18 mouse cellular contexts compared by ENCODE assay signal in the genomic region with DNA sequence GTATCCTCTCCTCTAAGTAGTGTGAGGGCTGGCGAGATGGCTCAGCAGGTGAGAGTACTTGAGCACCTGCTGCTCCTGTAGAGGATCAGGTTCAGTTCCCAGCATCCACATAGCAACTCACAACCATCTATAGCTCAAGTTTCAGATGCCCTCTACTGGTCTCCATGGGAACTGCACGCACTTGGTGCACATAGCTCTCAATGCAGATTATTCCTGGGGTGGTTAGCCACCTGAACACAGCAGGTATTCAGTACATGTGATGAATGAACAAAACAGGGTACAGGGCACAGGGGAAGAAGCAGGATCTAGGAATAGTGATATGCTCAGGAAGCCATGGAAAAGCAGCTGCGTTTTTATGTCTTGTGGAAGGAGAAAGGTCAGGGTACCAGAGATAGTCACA. TPM values are rescaled to one million over a fixed set of nuclear protein-coding genes. Genes with fewer than 3 reads are reported as not detected.
DNase-seq lines count a peak whose midpoint lies in the region; ATAC-seq and TF ChIP-seq lines count a peak whose summit lies in the region.
"Had no signal": no experiment of that assay in that cellular context is flagged by ENCODE, and none has a peak within 500 bp of the region (broad histone marks: within the 10 kb centered on the region; RNA-seq: fewer than 3 reads in every experiment).

No protein-coding gene starts in this region.

- H3K36me3 ChIP-seq in intestine, postnatal 0 days (ENCODE audit: control insufficient read depth, insufficient read depth): no peaks in the 10 kb centered on the region
- no peaks in the 10 kb centered on the region for H3K36me3 ChIP-seq in intestine, embryonic 16.5 days (ENCODE audit: control insufficient read depth, insufficient read depth, low read length)
- H3K36me3 ChIP-seq in lung, embryonic 14.5 days (ENCODE audit: insufficient read depth): no peaks in the 10 kb centered on the region
- H3K36me3 ChIP-seq in E14TG2a.4 (ENCODE audit: insufficient read depth, low read length) (no peaks in the 10 kb centered on the region), MEL (ENCODE audit: control insufficient read depth in 1 of 2, insufficient read depth in 2 of 2, low read length in 2 of 2) (no peaks in the 10 kb centered on the region)
- H3K36me3 ChIP-seq: embryonic facial prominence, embryonic 12.5 days; kidney, embryonic 15.5 days; limb, embryonic 12.5 days had no signal

- no peak for ATAC-seq in intestine, postnatal 0 days
- no peak for ATAC-seq in intestine, embryonic 16.5 days
- no peak for ATAC-seq in lung, embryonic 14.5 days (ENCODE audit: insufficient read depth)
- no peak for ATAC-seq in megakaryocyte-erythroid progenitor cell, adult 5-6 weeks (replicated peaks; ENCODE audit: low FRiP score, low TSS enrichment, poor library complexity, severe bottlenecking)
- ATAC-seq: activated CD4-positive, CD25-positive, alpha-beta regulatory T cell, adult 4 months had no signal

- WGBS in intestine, postnatal 0 days: 90% methylated on average over 3 of the region's 3 CpGs
- WGBS in intestine, embryonic 16.5 days: 93% methylated on average over 3 of the region's 3 CpGs
- 83% methylated on average over 3 of the region's 3 CpGs for WGBS in lung, embryonic 14.5 days

- H3K27ac ChIP-seq in intestine, postnatal 0 days (ENCODE audit: low read depth, low read length): no peak overlapping the region
- H3K27ac ChIP-seq in intestine, embryonic 16.5 days (ENCODE audit: low read length): no peak overlapping the region
- no peak overlapping the region for H3K27ac ChIP-seq in lung, embryonic 14.5 days (ENCODE audit: low read depth)
- no peak overlapping the region for H3K27ac ChIP-seq in MEL (ENCODE audit: control insufficient read depth, low read depth, low read length)
- H3K27ac ChIP-seq: embryonic facial prominence, embryonic 12.5 days; kidney, embryonic 15.5 days; limb, embryonic 12.5 days had no signal

- H3K9me3 ChIP-seq in intestine, postnatal 0 days (ENCODE audit: control insufficient read depth): no peaks in the 10 kb centered on the region
- peaks cover 6% of the 10 kb centered on the region; the same call in 1 of the 2 replicates for H3K9me3 ChIP-seq in intestine, embryonic 16.5 days (ENCODE audit: control insufficient read depth, low read length)
- peaks cover 5% of the 10 kb centered on the region for H3K9me3 ChIP-seq in lung, embryonic 14.5 days (ENCODE audit: low read depth, low read length)
- H3K9me3 ChIP-seq in E14TG2a.4 (ENCODE audit: low read length): peaks cover 14% of the 10 kb centered on the region
- H3K9me3 ChIP-seq in MEL (replicated peaks; ENCODE audit: insufficient read depth, low read length): no peaks in the 10 kb centered on the region
- H3K9me3 ChIP-seq: embryonic facial prominence, embryonic 12.5 days; kidney, embryonic 15.5 days had no signal

- peak; percentile 7 for TF ChIP-seq RAD21 in MEL (IDR thresholded peaks at IDR 0.05; ENCODE audit: low read depth, low read length)

- no peak for TF ChIP-seq POLR2A in MEL (IDR thresholded peaks at IDR 0.05; ENCODE audit: control insufficient read depth in 1 of 2, insufficient read depth in 1 of 2, low read depth in 1 of 2, low read length in 2 of 2, poor library complexity in 1 of 2)

- no peak overlapping the region for H3K4me3 ChIP-seq in intestine, postnatal 0 days (ENCODE audit: low read depth, low read length)
- no peak overlapping the region for H3K4me3 ChIP-seq in intestine, embryonic 16.5 days (ENCODE audit: low read length)
- no peak overlapping the region for H3K4me3 ChIP-seq in lung, embryonic 14.5 days (ENCODE audit: low read depth, low read length)
- H3K4me3 ChIP-seq in E14TG2a.4 (replicated peaks; ENCODE audit: low read length) (no peak overlapping the region), MEL (ENCODE audit: control insufficient read depth in 1 of 2, insufficient read depth in 1 of 2, low read depth in 2 of 2, low read length in 2 of 2) (no peak overlapping the region)
- H3K4me3 ChIP-seq: embryonic facial prominence, embryonic 12.5 days; kidney, embryonic 15.5 days; limb, embryonic 12.5 days had no signal

- peak; percentile 47 for TF ChIP-seq CTCF in intestine, postnatal 0 days (IDR thresholded peaks at IDR 0.05; ENCODE audit: low read depth)
- TF ChIP-seq CTCF in lung, embryonic 14.5 days (IDR thresholded peaks at IDR 0.05; ENCODE audit: low read depth): peak; percentile 55
- TF ChIP-seq CTCF in E14TG2a.4 (conservative IDR thresholded peaks at IDR 0.05; ENCODE audit: low read length) (peak; percentile 93), MEL (IDR thresholded peaks at IDR 0.05 in 2 of 3, conservative IDR thresholded peaks at IDR 0.05 in 1 of 3; ENCODE audit: control insufficient read depth in 1 of 3, insufficient read depth in 1 of 3, low read depth in 2 of 3, low read length in 3 of 3, poor library complexity in 1 of 3, severe bottlenecking in 1 of 3) (peak; percentile 38 to 67 (median 42); a peak in 5 of 6 replicates)

- DNase-seq in lung, embryonic 14.5 days: no peak
- DNase-seq in lung, postnatal 14 days: no peak
- peak; percentile 23 for DNase-seq in MEL (ENCODE audit: low read depth, low spot score)
- no peak for DNase-seq in cerebellum, adult 11 months
- DNase-seq: adrenal gland, postnatal 14 days; cerebellum, adult 2 months; heart, postnatal 4 days; lung, adult 2 months; spleen, adult 18-20 months; thymus, postnatal 25 days had no signal

- no peak for TF ChIP-seq EP300 in MEL (IDR thresholded peaks at IDR 0.05; ENCODE audit: low read depth in 1 of 2, low read length in 2 of 2)

- H3K4me1 ChIP-seq in intestine, postnatal 0 days (replicated peaks; ENCODE audit: control insufficient read depth, insufficient read depth, low read length): no peaks in the 10 kb centered on the region
- H3K4me1 ChIP-seq in intestine, embryonic 16.5 days (ENCODE audit: control insufficient read depth, insufficient read depth, low read length): no peaks in the 10 kb centered on the region
- no peaks in the 10 kb centered on the region for H3K4me1 ChIP-seq in lung, embryonic 14.5 days (ENCODE audit: insufficient read depth)
- H3K4me1 ChIP-seq in E14TG2a.4 (replicated peaks; ENCODE audit: low read depth, low read length) (0 out of 2 replicates have a peak, but pooled peaks cover 3% of the 10 kb centered on the region), MEL (ENCODE audit: control insufficient read depth in 1 of 2, insufficient read depth in 2 of 2, low read length in 2 of 2) (peaks cover 0 to 9% of the 10 kb centered on the region in 2 experiments; a peak in 2 of 4 replicates)
- H3K4me1 ChIP-seq: embryonic facial prominence, embryonic 12.5 days; kidney, embryonic 15.5 days; limb, embryonic 12.5 days had no signal

- H3K79me2 ChIP-seq in MEL (ENCODE audit: control insufficient read depth, insufficient read depth, low read length, poor library complexity): no peaks in the 10 kb centered on the region

- no peak overlapping the region for H3K9ac ChIP-seq in intestine, postnatal 0 days (ENCODE audit: low read depth, low read length)
- no peak overlapping the region for H3K9ac ChIP-seq in intestine, embryonic 16.5 days (ENCODE audit: low read depth, low read length)
- no peak overlapping the region for H3K9ac ChIP-seq in lung, embryonic 14.5 days
- H3K9ac ChIP-seq in MEL (ENCODE audit: control insufficient read depth, low read depth, low read length, poor library complexity, severe bottlenecking): no peak overlapping the region
- H3K9ac ChIP-seq: embryonic facial prominence, embryonic 12.5 days; kidney, embryonic 15.5 days; limb, embryonic 12.5 days had no signal

- H3K4me2 ChIP-seq in intestine, postnatal 0 days (replicated peaks; ENCODE audit: low read depth): no peak overlapping the region
- H3K4me2 ChIP-seq in intestine, embryonic 16.5 days (ENCODE audit: low read depth, low read length): no peak overlapping the region
- no peak overlapping the region for H3K4me2 ChIP-seq in lung, embryonic 14.5 days
- H3K4me2 ChIP-seq: embryonic facial prominence, embryonic 12.5 days; kidney, embryonic 15.5 days; limb, embryonic 12.5 days had no signal

- H3K27me3 ChIP-seq in intestine, postnatal 0 days (replicated peaks; ENCODE audit: control insufficient read depth, insufficient read depth, low read length): no peaks in the 10 kb centered on the region
- H3K27me3 ChIP-seq in intestine, embryonic 16.5 days (replicated peaks; ENCODE audit: control insufficient read depth, insufficient read depth, low read length): no peaks in the 10 kb centered on the region
- H3K27me3 ChIP-seq in lung, embryonic 14.5 days (ENCODE audit: insufficient read depth, low read length): no peaks in the 10 kb centered on the region
- H3K27me3 ChIP-seq in E14TG2a.4 (ENCODE audit: insufficient read depth, low read length) (0 out of 2 replicates have a peak, but pooled peaks cover 4% of the 10 kb centered on the region), MEL (ENCODE audit: control insufficient read depth in 1 of 2, insufficient read depth in 2 of 2, low read length in 2 of 2) (no peaks in the 10 kb centered on the region)
- H3K27me3 ChIP-seq: embryonic facial prominence, embryonic 12.5 days; kidney, embryonic 15.5 days; limb, embryonic 12.5 days had no signal

TF ChIP-seq in MEL, 35 proteins besides CTCF, POLR2A, EP300 and RAD21:
- TF ChIP-seq SMC3 (IDR thresholded peaks at IDR 0.05; ENCODE audit: low read depth, low read length) (peak; percentile 30; the same call in 1 of the 2 replicates), GABPA (IDR thresholded peaks at IDR 0.05; ENCODE audit: low read depth, low read length) (no peak), CHD1 (IDR thresholded peaks at IDR 0.05; ENCODE audit: low read depth, low read length) (no peak), ZNF384 (IDR thresholded peaks at IDR 0.05; ENCODE audit: low read depth, low read length) (no peak)

RNA-seq across cellular contexts. Expression of a gene that starts 6.0 kb away (rescaled TPM):
- polyA plus RNA-seq in intestine, postnatal 0 days (2015; fragmentation: Nextera tagmentation; extraction: Ambion mirVana): 4.0 and 4.3 TPM in 2 replicates
- 6.0 and 7.0 TPM in 2 replicates for polyA plus RNA-seq in intestine, embryonic 16.5 days (2015; fragmentation: Nextera tagmentation; extraction: Ambion mirVana)
- polyA plus RNA-seq in lung, embryonic 14.5 days (2014; fragmentation: Nextera tagmentation; extraction: Ambion mirVana): 16.2 and 19.3 TPM in 2 replicates
- 0.16 and 0.19 TPM in 2 replicates for total RNA-seq in MEL (2012; rRNA removed)
- polyA plus RNA-seq in MEL (2012; ENCODE audit: insufficient read depth in 1 of 2, insufficient read length in 2 of 2, low read depth in 1 of 2, low replicate concordance in 2 of 2, missing spikeins in 1 of 2): under 1 TPM in 1 of 2 experiments, not detected in 1; 0.70 TPM
- not detected in 2 replicates for total RNA-seq in megakaryocyte-erythroid progenitor cell, adult 5-6 weeks (2014; fragmentation: Nextera tagmentation)
- not detected in 2 replicates for total RNA-seq in megakaryocyte-erythroid progenitor cell, adult 5-6 weeks (2017)
- polyA plus RNA-seq: activated CD4-positive, CD25-positive, alpha-beta regulatory T cell, adult 4 months had no signal

Comparison
In these comparisons a context has a peak if more than half of its experiments do, and no peak if none do; other contexts are left out.
1. CTCF ChIP-seq: peak in every context shown above with its lines; median percentile 93 in E14TG2a.4; 55 in lung, embryonic 14.5 days; 47 in intestine, postnatal 0 days; 42 in MEL.